Mouse (Mus musculus) spleen, adult 2 months (tissue): ENCODE measurements at regions not wholly inside any gene's neighbourhood (a gene's known extent, or its start where the extent isn't known, plus 50 kb on each side); places are given as distances from the start of the nearest gene placed in this dataset.

Experiments used
- DNase-seq, 2 experiments: peaks; one replicate each; pipeline versions ENCODE4 v3.0.0 to v3.0.0-alpha.2; 2012 to 2021; ENCODE audit warnings: low spot score in 2 of 2, low read depth in 1 of 2
- H3K27ac ChIP-seq: fragments of 200-500 bp; 2 replicates; pipeline ENCODE4 v1.5.1; 2012; ENCODE audit warnings: low read length, inconsistent platforms; ENCODE audit not compliant: insufficient read depth
- H3K27me3 ChIP-seq: fragments of 200-500 bp; 2 replicates; pipeline ENCODE4 v1.6.1; 2012; ENCODE audit warnings: mild to moderate bottlenecking, moderate library complexity, low read length, inconsistent platforms; ENCODE audit not compliant: control insufficient read depth, insufficient read depth
- H3K36me3 ChIP-seq: fragments of 200-500 bp; 2 replicates; pipeline ENCODE4 v1.6.1; 2012; ENCODE audit warnings: mild to moderate bottlenecking, low read length, inconsistent platforms; ENCODE audit not compliant: control insufficient read depth, insufficient read depth
- H3K4me1 ChIP-seq: fragments of 200-500 bp; 2 replicates; pipeline ENCODE4 v1.6.1; 2011; ENCODE audit warnings: inconsistent platforms; ENCODE audit not compliant: control insufficient read depth, insufficient read depth, insufficient read length
- H3K4me3 ChIP-seq: fragments of 200-500 bp; 2 replicates; pipeline ENCODE4 v1.5.1; 2011; ENCODE audit warnings: mild to moderate bottlenecking, inconsistent platforms; ENCODE audit not compliant: insufficient read depth, insufficient read length; ENCODE audit errors: extremely low read depth
- CTCF ChIP-seq: fragments of 200-500 bp; IDR thresholded peaks from 2 replicates; pipeline ENCODE4 v1.5.1; 2011; ENCODE audit warnings: mild to moderate bottlenecking, inconsistent platforms; ENCODE audit not compliant: insufficient read depth, insufficient read length, insufficient replicate concordance; ENCODE audit errors: extremely low read depth
- POLR2A ChIP-seq: fragments of 200-500 bp; IDR thresholded peaks from 2 replicates; pipeline ENCODE4 v1.6.1; 2011; ENCODE audit warnings: low read depth, low read length, inconsistent platforms
- WGBS: fragments of 180-500 bp; shearing (Covaris S2); methylation state at CpG from one replicate; pipeline ENCODE4 v1.1.7; 2018; 5-methylcytosine and 5-hydroxymethylcytosine counted together

DNA sequence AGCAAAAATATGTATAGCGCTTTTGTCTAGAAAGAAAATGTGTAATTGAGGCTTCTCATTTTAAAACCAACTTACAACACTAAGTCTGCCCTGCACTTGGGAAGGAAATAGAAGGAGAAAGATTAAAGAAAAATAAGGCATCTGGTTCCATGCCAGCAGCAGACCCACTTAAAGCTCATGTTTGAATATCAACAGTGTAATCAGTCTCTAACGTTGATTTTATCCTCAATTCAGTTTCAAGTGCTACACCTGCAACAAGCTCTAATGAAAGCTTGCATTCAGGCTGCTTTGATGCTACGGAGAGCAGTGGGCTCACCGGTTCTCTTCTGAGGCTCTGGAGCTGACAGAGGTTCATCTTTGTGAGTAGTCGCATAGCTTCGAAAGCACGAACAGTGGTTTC, 406.6 kb upstream of the Map3k7 start:
- Histone ChIP-seq H3K4me3 (no peak overlapping the region), H3K36me3 (no peaks in the 10 kb centered on the region), H3K4me1 (no peaks in the 10 kb centered on the region), H3K27ac (no peak overlapping the region), H3K27me3 (no peaks in the 10 kb centered on the region)
- WGBS = 92% methylated on average over 7 of the region's 7 CpGs
- TF ChIP-seq CTCF (no peak), POLR2A (no peak)
- no peak for DNase-seq

DNA sequence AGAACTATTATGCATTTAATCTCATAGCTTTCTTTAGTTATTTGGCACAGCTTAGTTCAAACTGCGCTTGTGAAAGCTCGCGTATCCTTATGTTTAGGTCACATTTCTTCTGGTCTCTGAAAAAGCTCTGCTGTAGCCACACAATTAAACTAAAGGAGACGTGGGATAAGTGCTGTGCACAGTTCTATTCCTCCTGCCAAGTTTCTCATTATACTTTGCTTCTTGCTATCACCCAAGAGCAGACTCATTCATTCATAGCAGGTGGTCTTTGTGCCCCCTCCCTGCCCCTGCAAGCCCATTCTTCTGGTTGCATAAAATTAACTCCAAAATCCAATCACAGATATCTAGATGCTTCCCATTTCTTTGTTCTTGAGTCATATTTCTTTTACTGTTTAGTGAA, 403.6 kb upstream of the Map3k7 start:
- no peaks in the 10 kb centered on the region for H3K27me3 ChIP-seq
- WGBS = 88% methylated on average over 4 of the region's 4 CpGs
- DNase-seq = no peak

DNA sequence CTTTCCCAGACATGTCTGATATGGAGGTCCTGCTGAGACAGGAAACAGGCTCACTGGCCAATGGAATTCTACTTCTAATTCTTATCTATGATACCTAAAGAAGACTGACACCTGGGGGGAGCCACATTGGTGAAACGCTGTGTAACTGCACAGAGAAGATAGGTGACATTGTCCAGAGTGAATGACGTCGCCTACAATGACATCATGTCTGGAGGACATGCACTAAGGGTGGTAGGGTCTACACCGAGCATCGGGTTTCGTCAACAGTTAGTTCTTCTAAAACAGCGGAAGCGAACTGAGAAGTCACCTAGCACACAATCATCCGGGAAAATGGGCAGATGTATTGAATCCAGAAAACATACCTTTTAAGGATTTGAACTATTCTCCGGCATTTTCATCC, 402.7 kb upstream of the Map3k7 start:
- Histone ChIP-seq H3K4me1 (no peaks in the 10 kb centered on the region), H3K36me3 (no peaks in the 10 kb centered on the region), H3K27me3 (no peaks in the 10 kb centered on the region), H3K4me3 (no peak overlapping the region), H3K27ac (no peak overlapping the region)
- no peak for TF ChIP-seq CTCF
- no peak for TF ChIP-seq POLR2A
- WGBS = 91% methylated on average over 10 of the region's 10 CpGs
- no peak for DNase-seq

More for the DNA sequence above, 403.6 kb upstream of the Map3k7 start:
- no peaks in the 10 kb centered on the region for H3K4me1 ChIP-seq
- TF ChIP-seq CTCF = no peak
- H3K27ac ChIP-seq = no peak overlapping the region
- H3K4me3 ChIP-seq = no peak overlapping the region
- no peaks in the 10 kb centered on the region for H3K36me3 ChIP-seq

DNA sequence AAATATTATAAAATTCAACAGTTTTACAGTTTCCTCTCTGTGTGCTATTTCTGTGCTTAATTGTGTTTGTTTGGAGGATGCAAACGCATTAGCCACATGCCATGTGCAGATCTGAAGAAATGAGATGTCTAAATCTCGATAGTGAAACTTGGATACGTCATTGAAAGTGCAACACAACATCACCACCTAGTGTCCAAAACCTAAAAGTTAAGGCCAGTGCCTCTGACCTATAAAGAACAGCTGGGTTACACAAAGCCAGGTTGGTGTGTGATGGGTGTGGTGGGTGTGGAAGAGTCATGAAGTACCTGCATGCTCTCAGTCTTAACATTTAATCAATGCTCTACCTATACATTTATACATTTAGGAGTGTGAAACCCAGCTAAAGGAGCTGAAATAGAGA, 402.1 kb upstream of the Map3k7 start:
- Histone ChIP-seq H3K27me3 (no peaks in the 10 kb centered on the region), H3K4me3 (no peak overlapping the region), H3K4me1 (no peaks in the 10 kb centered on the region), H3K36me3 (no peaks in the 10 kb centered on the region), H3K27ac (no peak overlapping the region)
- 3% methylated on average over 3 of the region's 3 CpGs for WGBS
- no peak for DNase-seq
- no peak for TF ChIP-seq POLR2A
- TF ChIP-seq CTCF = no peak

DNA sequence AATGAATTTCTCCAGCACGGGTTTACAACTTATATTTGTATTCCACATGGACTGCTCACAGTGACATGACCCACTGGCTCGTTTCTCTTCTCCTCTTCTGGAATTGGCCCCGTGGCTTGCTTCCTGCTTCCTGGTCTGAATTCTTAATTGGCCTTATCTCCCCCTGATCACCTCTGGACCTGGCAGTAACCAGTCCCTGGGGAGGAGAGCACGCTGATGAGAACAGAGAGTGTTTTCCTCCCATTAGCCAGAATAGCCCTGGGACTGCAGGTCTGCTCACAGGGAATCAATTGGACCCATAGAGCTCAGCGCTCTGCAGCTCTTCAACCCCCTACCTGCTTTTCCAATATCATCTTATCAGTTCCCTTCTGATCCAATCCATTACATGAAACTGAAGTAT, 397.7 kb upstream of the Map3k7 start:
- no peak for TF ChIP-seq POLR2A
- TF ChIP-seq CTCF = no peak
- Histone ChIP-seq H3K4me3 (no peak overlapping the region), H3K4me1 (no peaks in the 10 kb centered on the region), H3K36me3 (no peaks in the 10 kb centered on the region), H3K27ac (no peak overlapping the region), H3K27me3 (no peaks in the 10 kb centered on the region)
- DNase-seq = no peak
- 58% methylated on average over 5 of the region's 5 CpGs for WGBS

DNA sequence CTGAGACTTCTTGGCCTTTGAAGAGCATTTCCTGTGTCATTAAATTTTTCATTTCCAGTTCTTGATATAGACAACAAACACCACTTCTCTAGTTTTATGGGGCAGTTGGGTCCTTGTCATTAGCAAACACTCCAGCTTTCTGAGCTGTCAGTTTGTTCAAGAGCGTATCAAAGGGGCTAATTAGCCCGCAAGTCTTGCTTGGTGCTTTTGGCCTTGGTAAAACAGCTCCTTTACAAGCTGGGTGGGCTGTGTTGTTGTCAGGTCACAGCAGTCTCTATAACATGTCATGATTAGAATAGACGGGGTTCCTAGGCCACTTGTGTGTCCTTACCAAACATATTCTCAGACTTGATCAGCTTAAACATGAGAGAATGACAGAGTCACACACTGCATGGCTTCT, 397.1 kb upstream of the Map3k7 start:
- no peak for TF ChIP-seq CTCF
- TF ChIP-seq POLR2A = no peak
- no peak overlapping the region for H3K27ac ChIP-seq
- H3K27me3 ChIP-seq = no peaks in the 10 kb centered on the region
- no peak overlapping the region for H3K4me3 ChIP-seq
- WGBS = 89% methylated on average over 3 of the region's 3 CpGs
- H3K4me1 ChIP-seq = no peaks in the 10 kb centered on the region
- no peaks in the 10 kb centered on the region for H3K36me3 ChIP-seq
- no peak for DNase-seq

DNA sequence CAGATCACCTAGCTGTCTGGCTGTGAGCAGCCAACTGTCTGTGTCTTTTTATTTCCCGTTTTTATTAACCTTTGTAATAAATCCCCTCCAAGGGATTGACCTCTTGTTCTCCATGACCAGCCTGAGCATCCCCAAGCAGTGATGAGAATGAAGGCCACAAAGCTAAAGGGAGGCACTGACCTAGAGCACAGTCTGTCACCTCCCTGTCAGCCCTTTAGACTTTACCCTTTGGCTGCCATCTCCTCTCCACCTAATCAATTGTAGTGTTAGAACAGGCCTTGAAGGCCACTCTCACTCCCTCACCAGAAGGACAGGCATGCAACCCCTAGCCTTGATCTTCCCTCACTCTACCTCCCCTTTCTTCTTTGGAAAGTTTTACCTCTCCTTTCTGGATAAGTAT, 394.2 kb upstream of the Map3k7 start:
- Histone ChIP-seq H3K4me1 (no peaks in the 10 kb centered on the region), H3K27me3 (no peaks in the 10 kb centered on the region), H3K36me3 (no peaks in the 10 kb centered on the region), H3K27ac (no peak overlapping the region), H3K4me3 (no peak overlapping the region)
- DNase-seq = no peak
- TF ChIP-seq POLR2A = no peak
- no peak for TF ChIP-seq CTCF
- WGBS = 94% methylated on average over 1 of the region's 1 CpGs
